Mouse (Mus musculus): ENCODE measurements around the gene Cyb561d1.

DNA sequence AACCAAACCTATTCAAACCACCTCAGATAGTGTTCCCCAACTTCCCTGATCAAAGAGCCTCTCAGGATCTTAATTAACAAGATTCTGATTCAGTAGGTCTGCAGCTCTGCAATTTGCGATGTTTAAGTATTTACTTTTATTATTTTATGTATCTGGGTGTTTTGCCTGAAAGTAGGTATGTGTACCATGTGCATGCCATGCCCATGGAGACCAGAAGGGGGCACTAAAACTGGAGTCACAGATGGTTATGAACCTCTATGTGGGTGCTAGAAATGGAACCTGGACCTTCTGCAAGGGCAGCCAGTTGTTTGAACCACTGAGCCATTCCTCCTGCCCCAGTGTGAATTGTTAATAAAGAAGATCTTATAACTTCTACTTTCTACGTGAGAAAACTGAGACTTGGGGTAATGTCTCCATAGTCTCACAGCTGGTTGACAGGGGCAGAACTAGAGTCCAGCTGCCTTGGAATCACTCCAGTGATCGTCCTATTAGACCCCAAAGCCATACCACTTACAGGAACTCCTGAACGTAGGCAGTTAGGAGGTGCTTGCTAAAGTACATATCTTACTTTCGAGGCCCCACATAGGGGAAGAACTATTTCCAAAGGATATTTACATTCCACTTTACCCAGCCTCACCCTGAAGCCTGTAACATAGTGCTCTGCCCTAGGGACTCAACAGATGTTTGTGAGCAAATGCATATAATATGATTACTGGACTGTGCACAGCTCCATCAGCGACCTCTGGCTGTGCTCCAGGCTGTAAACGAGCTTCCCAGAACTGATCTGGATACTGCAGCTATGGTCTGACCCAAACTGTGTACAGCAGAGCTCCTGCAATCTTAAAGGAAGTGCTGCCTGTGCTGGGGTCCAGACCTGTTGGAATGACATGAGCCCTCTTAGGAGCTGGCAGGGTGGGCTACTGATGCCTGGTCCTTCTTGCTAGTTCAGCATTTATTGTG lies 22.0 kb downstream of the Cyb561d1 start:
- TF ChIP-seq CTCF (IDR thresholded peaks at IDR 0.05) (peak; percentile 28; the same call in 1 of the 2 replicates), POLR2A (IDR thresholded peaks at IDR 0.05; ENCODE audit: insufficient read depth, low read depth, low read length) (no peak), EP300 (IDR thresholded peaks at IDR 0.05; ENCODE audit: insufficient read depth, low read depth, low read length) (no peak)

Data from heart, adult 2 months (tissue).